Mouse (Mus musculus): Measurements from ENCODE around the gene P4htm. TPM values are rescaled to one million over a fixed set of nuclear protein-coding genes. Genes with fewer than 3 reads are reported as not detected.
"Not testable (repeated sequence)": the region's sequence is repeated elsewhere in the genome, so short reads cannot be mapped to it uniquely, and the experiment has no call there.

The P4htm gene
- total RNA-seq (2021) = 10 to 100 TPM; 14.3 to 16.6 TPM
- long read RNA-seq, experiment 1, transcript P4htm-201 (9 exons, 1,841 nt) = major isoform, 42 of 48 reads
- long read RNA-seq, experiment 1, partial matches to known transcripts = 4 of 48 reads
- long read RNA-seq, experiment 1, other reads (novel, unspliced or antisense) = 2 of 48 reads
- long read RNA-seq, experiment 2, transcript P4htm-201 (9 exons, 1,841 nt) = major isoform, 37 of 45 reads
- long read RNA-seq, experiment 2, partial matches to known transcripts = 6 of 45 reads
- long read RNA-seq, experiment 2, other reads (novel, unspliced or antisense) = 2 of 45 reads

DNA sequence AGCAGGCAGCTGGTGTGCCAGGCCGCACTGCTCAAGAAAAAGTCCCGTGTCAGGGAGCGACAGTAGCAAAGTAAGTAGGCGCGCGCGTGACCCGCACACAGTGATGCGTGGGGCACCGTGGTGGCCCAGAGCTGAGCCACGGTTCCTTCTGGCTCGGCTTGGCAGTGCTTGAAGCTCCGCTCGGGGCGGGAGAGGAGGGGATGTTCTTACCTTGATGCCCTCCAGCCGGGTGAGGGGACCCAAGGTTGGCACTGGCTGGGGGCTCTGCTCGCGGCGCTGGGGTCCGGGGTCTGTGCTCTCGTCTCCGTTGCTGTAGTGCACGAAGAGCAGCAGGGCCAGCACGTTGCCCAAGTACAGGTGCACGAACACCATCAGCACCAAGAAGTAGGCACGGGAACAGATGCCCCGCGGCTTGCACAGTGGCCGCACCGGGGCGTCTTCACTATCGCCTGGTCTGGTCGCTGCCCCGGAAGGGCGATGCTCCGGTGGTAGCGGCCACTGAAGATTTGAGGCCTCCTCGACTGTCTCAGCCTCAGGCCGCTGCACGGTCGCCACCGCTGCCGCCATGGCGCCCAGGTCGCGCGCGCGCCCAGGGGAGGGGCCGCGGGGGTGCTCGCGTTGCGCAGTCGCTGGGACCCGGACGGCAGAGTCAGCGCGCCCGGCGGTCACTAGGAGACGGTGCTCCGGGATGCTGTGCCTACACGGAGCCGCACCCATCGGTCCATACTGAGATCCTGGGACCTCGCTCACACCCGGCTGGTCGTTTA is at the start of gene P4htm:
Gene P4htm, minus strand, starts transcription at position 670 of the 767 bp plus-strand sequence.
- intact Hi-C loops (cut with DNase I) = loop anchor here (5.0 kb wide), 1 partner anchor 50 kb away; the partner anchor contains the start of gene Arih2
- peak; percentile 78 to 79 for DNase-seq

DNA sequence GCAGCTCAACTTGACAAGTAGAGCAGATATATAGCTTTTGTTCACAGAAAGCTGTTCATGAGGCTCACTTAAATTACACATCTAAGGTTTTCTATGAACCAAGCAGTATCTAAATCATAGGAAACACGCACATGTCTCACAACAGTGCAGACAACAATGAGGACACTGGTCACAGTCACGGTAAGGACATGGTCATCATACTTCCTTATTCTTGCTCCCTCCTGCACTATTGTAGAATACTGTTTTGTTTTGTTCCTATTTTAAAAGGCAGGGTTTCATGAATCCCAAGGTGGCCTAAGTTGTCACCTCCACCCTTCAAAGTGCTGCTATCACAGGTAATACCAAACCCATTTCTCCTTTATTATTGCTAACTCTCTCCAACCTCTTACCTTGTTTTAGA is 42.4 kb upstream of the P4htm start:
- intact Hi-C loops (cut with DNase I) = no loop called here
- no peak for DNase-seq

DNA sequence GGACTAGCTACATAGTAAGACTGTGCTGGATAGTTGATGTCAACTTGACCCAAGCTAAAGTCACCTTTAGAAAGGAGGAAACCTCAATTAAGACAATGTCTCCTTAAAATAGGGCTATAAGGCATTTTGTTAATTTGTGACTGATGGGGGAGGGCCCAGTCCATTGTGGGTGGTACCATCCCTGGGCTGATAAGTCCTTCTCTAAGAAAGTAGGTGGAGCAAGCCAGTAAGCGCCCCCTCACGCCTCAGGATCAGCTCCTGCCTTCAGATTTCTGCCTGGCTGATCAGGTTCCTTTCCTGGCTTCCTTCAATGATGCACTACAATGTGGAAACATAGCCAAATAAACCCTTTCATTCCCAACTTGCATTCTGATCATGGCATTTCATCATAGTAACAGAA is 37.9 kb upstream of the P4htm start:
- intact Hi-C loops (cut with DNase I) = no loop called here
- DNase-seq = no peak

DNA sequence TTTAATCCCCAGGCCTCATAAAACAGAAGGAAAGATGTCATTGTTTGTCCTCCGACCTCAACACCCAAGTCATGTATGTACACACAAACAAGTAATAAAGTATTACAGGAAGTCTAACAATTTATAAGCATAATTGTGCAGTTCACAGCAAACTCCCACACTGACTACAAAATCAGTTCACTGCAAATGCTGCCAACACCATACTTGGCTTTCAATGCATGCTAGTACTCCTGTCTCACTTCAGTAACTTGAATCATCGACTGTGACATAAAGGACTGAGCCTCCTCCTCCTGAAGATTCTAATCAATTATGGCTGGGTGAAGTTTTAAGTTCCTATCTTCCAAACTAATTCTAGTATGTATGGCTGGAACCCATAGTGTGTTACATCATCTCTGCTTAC is 36.4 kb upstream of the P4htm start:
- DNase-seq = no peak
- intact Hi-C loops (cut with DNase I) = no loop called here

DNA sequence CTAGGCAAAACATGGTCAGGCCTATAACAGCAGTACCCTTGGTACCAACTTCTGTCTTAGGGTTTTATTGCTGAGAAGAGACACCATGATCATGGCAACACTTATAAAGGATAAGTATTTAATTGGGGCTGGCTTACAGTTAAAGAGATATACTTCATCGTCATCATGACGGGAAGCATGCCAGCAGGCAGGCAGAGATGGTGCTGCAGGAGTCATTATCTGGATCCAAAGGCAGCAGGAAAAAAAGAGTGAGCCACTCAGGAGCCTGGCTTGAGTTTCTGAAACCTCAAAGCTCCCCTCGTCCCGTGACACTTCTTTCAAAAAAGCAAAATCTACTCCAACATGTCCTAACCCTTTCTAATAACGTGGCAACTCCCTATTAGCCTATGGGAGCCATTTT is 34.9 kb upstream of the P4htm start:
- intact Hi-C loops (cut with DNase I) = no loop called here
- no peak for DNase-seq

DNA sequence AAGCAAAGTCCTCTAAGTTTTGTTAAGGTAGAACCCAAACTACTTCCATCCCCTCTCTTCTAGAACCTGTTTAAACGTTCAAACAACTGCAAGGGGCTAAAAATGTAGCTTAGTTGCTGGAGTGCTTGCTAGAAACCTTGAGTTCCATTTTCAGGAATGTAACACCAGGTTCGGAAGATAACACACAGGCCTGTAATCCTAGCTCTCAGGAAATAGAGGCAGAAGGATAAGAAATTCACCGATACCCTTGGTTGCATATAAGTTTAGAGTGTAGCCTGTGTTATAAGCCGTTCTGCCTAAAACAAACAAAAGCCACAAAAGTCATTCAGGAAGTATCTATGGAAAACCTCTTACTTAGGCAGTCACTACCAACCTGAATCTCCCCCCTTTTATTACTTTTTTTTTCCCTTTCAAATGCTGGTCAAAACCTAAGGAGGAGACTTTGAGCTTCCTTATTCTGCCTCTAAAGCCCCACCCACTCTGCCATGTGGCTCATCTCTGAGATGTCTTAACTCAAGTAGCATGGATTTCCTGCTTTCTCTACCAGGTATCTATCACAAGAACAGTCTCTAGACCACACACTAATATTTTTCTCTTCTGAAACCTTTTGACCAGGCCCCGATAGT is 34.3 kb upstream of the P4htm start:
- intact Hi-C loops (cut with DNase I) = no loop called here
- no peak for DNase-seq

DNA sequence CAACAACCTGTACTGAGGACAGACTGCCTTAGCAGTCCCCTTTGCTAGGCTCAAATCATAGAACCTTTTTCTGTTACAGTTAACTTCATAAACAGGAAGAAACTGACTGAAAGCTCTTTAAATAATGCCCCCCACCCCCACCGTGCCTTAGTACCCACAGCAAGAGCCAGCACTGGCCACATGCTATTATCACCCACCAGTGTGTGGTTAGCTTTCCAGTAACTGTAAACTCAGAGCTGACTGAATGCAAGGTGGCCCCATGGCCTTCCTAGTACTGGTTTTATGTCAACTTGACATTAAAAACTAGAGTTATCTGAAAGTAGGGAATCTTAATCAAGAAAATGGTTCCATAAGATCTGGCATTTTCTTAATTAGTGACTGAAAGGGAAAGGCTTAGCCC is 33.2 kb upstream of the P4htm start:
- no peak for DNase-seq
- intact Hi-C loops (cut with DNase I) = no loop called here

DNA sequence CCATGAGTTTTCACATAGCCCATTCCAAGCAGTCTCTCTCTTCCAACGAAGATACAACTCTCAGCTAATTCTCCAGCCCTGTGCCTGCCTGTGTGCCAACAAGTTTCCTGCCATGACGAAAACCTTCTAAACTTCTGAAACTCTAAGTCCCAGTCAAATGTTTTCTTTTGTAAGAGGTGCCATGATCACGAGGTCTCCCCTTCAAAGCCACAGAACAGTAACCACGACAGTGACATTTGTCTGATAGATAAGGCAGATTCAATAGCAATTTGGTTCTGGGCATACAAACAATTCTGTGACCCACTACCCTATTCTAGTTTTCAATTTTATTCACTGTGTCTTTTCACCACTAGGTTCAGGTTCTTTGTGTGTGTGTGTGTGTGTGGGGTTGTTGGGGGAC is 30.7 kb upstream of the P4htm start:
- no peak for DNase-seq
- intact Hi-C loops (cut with DNase I) = no loop called here

DNA sequence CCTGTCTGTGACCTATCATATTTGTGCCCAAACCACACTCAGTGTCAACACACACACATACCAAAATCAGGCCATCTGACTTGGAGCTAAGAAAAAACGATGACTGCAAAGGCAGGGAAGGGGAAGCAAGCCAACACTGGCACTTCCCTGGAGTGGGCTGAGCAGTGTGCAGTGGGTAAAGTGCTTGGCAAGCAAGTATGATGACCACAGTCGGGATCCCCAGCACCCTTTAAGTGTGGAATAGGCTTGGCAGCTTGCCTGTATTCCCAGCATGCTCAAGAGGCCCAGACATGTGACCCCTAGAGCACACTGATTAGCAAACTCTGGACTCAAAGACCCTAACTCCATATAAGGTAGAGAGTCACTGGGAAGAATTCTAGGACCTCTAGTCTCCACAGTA is 29.0 kb upstream of the P4htm start:
- peak; percentile 43 to 74 for DNase-seq

DNA sequence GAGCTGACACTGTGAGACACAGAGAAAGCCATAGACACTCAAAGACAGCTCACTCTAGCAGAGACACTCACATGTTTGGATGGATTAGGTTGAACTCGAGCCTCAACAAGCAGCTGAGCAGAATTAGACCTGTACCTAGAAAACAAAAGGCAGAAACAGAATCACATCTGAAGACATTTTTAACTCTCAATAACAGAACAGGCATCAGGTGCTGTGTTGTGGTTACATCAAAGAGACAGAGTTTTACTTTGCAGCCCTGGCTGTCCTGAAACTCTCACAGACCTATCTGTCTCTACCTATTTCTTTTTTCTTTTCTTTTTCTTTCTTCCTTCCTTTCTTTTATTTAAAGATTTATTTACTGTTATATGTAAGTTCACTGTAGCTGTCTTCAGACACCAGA is 19.8 kb upstream of the P4htm start:
- intact Hi-C loops (cut with DNase I) = no loop called here
- DNase-seq = no peak

More for the DNA sequence above, 29.0 kb upstream of the P4htm start:
- intact Hi-C loops (cut with DNase I) = no loop called here

DNA sequence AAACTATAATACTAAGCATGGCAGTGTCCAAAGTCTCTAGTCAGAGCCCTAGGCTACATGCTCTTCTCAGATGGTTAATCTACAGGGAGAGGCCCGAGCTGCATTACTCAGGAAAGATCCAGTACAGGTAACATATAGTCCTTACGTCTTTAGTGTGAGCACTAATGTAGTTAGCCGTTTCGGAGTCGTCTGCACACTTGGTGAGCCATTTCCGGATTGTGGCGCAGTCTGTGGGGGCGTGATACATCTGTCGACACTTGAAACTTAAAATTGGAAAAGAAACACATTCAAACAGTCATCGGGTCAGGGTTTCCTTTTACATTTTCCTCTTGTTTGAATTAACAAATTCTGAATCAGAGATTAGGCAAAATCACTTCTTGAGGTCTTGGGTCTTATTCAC is 14.0 kb upstream of the P4htm start:
- intact Hi-C loops (cut with DNase I) = no loop called here
- no peak for DNase-seq

DNA sequence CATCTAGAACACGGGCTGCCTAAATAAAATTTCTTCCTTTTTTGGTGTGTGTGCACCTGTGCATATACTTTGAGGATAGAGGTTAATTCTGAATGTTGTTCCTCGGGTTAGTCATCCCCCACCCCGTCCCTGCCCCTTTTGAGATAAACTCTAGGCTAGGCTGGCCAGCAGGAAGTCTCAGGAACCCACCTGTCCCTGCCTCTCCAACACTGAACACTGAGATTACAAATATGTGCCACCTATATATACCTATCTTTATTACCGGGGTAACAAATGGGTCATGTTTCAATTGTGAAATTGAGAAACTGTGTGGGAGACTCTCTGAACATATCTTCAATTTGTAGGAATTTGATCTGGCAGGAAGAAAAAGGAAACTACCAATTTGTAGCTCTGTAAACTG is 11.4 kb upstream of the P4htm start:
- intact Hi-C loops (cut with DNase I) = no loop called here
- DNase-seq = no peak

DNA sequence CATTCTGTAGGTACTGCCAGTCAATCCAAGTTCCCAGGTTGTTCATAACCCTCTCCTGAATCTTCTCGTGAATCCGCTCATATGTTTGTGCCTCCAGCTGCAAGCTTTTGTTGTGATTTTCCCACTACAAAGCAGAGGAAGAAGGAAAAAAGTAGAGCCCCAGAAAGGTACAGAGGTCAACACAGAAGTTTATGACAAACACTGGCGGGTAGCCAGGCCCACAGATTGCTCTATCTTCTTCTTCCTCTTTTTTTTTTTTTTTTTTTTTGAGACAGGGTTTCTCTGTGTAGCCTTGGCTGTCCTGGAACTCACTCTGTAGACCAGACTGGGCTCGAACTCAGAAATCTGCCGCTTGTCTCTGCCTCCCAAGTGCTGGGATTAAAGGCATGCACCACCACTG is 10.5 kb upstream of the P4htm start:
- intact Hi-C loops (cut with DNase I); DNase-seq: not testable (repeated sequence)

DNA sequence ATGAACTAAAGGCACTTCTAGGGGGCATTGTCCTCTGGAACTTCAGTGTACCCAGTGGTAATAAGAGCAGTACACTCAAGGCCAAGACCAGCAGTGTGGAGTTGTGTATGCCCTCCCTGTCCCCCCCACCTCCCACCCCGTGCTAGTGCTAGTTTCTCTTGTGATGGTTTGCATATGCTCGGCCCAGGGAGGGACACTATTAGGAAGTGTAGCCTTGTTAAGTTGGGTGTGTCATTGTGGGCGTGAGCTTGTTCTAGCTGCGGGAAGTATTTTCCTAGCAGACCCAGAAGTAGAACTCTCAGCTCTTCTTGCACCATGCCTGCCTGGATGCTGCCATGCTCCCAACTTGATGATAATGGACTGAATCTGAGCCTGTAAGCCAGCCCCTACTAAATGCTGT is 4.5 kb upstream of the P4htm start:
- intact Hi-C loops (cut with DNase I) = no loop called here

DNA sequence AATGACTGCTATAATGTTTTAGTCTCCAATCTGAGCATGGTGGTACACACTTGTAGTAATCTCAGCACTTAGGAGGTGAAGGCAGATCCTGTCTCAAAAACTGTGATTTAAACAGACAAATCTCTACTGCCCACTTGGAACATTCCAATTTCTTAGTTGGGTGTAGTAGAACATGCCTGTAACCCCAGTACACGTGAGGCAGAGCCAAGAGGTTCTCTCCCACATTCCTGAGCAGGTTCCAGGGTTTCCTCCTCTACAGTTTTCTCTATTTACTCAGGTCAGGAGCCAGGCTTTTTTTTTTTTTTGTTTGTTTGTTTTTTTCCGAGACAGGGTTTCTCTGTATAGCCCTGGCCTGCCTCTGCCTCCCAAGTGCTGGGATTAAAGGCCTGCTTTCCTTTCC is 2.5 kb upstream of the P4htm start:
- intact Hi-C loops (cut with DNase I) = no loop called here
- DNase-seq = no peak

More for the DNA sequence above, 4.5 kb upstream of the P4htm start:
- DNase-seq = no peak

DNA sequence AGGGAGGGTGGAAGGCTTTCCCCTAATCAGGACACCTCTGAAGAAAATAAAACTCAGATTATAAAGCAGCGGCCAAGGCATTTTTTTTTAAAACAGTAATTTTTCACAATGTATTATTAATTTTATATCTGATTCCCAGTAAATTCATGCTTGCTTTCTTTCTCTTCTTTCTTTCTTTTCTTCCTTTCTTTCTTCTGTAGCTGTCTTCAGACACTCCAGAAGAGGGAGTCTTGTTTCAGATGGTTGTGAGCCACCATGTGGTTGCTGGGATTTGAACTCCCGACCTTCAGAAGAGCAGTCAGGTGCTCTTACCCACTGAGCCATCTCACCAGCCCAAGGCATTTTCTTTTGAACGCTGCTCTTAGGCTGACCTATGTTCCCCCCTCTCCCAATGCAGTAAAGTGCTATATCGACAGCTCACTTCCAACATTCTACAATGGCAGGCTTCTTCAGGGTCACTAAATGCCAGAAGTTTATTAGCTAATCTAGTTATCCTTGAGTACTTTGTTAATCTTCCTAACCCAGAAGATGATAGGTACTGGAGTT is 1.6 kb upstream of the P4htm start:
- intact Hi-C loops (cut with DNase I) = loop anchor here (5.0 kb wide), 1 partner anchor 48 kb away; the partner anchor contains the start of gene Arih2
- no peak for DNase-seq

DNA sequence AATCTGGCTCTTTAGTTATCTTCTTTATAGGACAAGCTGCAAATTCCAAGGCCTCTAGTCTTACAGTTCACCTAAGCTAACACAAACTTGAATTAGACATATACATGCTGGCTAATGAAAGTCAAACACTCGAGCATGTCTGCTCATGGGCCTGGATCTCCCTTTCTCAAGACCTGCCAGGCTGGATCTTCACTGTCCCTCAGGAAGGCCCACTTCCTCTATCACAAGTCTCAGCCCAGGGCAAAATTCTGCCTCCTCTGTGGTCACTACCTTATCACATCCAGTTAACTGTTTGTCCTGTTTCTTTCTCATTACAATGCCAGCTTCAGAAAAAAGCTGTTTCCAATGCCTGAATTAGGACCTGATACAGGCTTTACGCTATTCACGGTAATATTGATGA is 3.1 kb downstream of the P4htm start:
- no peak for DNase-seq
- intact Hi-C loops (cut with DNase I) = loop anchor here (2.0 kb wide), 1 partner anchor 22 kb away; no protein-coding TSS in a partner anchor

DNA sequence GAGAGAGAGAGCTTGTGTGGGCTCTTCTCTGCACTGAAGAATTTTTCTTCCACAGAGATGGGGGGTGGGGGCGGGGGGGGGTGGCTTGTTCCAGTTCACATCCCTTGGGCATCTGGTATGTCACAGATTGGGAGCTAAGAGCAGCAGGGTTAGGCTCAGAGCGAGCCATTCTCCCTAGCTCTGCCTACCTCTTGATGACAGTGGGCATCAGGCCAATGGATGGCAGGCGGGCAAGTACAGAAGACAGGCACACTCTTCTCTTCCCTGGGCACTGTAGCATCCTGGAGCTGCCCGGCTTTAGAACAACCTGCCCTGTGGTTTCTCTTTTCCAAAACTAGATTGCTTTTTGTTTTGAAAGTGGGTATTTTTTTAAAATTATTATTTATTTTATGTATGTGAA is 6.0 kb downstream of the P4htm start:
- intact Hi-C loops (cut with DNase I) = no loop called here
- no peak for DNase-seq

DNA sequence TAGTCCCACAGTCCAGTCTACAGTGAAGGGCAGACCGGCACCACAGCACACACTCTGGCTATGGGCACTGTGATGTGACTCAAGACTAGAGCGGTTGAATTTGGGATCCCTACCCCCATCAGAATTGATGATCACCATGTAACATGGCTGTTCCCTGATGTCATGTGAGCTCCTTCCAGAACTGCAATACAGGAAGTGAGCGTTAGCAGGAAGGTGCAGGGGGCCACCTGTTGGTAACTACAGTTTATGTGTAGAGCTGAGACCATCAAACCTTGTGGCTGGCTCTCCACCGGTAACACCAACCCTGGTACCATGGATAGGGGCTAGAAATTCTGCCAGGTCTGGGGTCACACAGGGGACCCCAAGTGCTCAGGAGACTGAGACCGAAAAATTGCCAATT is 8.2 kb downstream of the P4htm start:
- intact Hi-C loops (cut with DNase I) = no loop called here
- no peak for DNase-seq

DNA sequence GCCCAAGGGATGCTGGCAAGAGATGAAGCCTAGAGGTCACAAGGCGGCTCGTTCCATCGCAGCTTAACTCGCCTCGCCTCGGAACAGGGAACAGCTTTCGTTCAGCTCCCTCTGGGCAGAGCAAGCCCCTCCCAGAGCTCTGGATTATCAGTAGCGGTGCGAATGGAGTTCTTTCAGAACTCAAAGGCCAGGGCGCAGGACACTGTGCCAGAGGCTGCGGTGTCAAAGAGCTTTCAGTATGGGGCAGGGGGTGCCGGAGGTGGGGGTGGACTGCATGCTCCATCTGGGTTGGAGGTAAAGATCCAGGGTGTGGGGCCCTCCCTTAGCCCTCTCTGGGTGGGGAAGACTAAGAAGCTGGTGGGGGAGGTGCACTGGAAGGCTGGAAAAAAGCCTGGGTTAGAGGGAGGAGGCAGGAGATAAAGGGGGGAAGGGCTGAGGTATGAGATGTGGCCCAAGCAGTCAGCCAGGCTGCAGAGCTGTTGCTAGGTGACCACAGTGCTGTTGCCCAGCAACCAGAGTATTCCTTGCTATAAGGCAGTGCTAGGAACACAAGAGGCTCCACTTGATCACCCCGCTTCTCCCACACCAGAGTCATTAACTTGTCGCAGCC is 9.8 kb downstream of the P4htm start:
- intact Hi-C loops (cut with DNase I) = no loop called here
- DNase-seq = peak; percentile 75 to 83

DNA sequence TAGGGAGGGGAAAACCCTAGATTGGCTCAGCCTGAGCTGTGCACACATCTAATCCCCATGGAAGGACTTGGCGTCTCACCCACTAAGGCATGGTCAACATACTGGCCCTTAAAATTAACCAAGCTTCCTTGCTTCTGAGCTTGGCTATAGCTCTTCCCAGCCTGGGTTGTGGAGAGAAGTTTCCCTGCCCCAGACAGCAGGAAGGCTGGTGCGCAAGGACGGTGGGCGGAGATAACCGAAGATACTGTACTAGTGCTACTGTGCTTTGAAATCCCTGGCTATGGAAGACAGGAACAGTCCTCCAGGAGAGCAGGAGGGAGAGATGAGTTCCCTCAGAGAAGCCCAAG is 18.1 kb downstream of the P4htm start:
- intact Hi-C loops (cut with DNase I) = no loop called here
- no peak for DNase-seq
